Mouse (Mus musculus) liver, postnatal 0 days (tissue): ENCODE measurements around the gene Nnat. TPM values are rescaled to one million over a fixed set of nuclear protein-coding genes. Genes with fewer than 3 reads are reported as not detected.
"Not testable (repeated sequence)": the region's sequence is repeated elsewhere in the genome, so short reads cannot be mapped to it uniquely, and the experiment has no call there.

ENCODE experiments used
- ATAC-seq: fragments of 200-750 bp; cut with Nextera tagmentation; 2 replicates; pipeline ENCODE4 v1.8.0; 2017; ENCODE audit warnings: mild to moderate bottlenecking, moderate library complexity
- DNase-seq: peaks from one replicate; pipeline ENCODE4 v3.0.0-alpha.2; 2016
- H3K27ac ChIP-seq: fragments of 300-500 bp; sonication (generic); 2 replicates; pipeline ENCODE4 v1.5.1; 2014; ENCODE audit warnings: antibody characterized with exemption, moderate library complexity, mild to moderate bottlenecking, low read depth
- H3K27me3 ChIP-seq: fragments of 300-500 bp; sonication (generic); 2 replicates; pipeline ENCODE4 v1.6.1; 2014; ENCODE audit warnings: low read length, control low read depth, mixed read lengths; ENCODE audit not compliant: insufficient read depth
- H3K36me3 ChIP-seq: fragments of 300-500 bp; sonication (generic); replicated peaks from 2 replicates; pipeline ENCODE4 v1.6.1; 2014; ENCODE audit warnings: mild to moderate bottlenecking, control low read depth, low read length, moderate library complexity, mixed read lengths; ENCODE audit not compliant: insufficient read depth
- H3K4me1 ChIP-seq: fragments of 300-500 bp; sonication (generic); 2 replicates; pipeline ENCODE4 v1.6.1; 2014; ENCODE audit warnings: antibody characterized with exemption, mild to moderate bottlenecking, control low read depth; ENCODE audit not compliant: insufficient read depth
- H3K4me2 ChIP-seq: fragments of 300-500 bp; sonication (generic); 2 replicates; pipeline ENCODE4 v1.6.1; 2014; ENCODE audit warnings: low read depth, mild to moderate bottlenecking, low read length, moderate library complexity, mixed read lengths
- H3K4me3 ChIP-seq: fragments of 300-500 bp; sonication (generic); 2 replicates; pipeline ENCODE4 v1.5.1; 2014; ENCODE audit warnings: low read depth, low read length
- H3K9ac ChIP-seq: fragments of 300-500 bp; sonication (generic); replicated peaks from 2 replicates; pipeline ENCODE4 v1.6.1; 2014; ENCODE audit warnings: mild to moderate bottlenecking, moderate library complexity
- H3K9me3 ChIP-seq: fragments of 300-500 bp; sonication (generic); 2 replicates; pipeline ENCODE4 v1.6.1; 2016; ENCODE audit warnings: mild to moderate bottlenecking, control low read depth, low read length, mixed read lengths
- CTCF ChIP-seq: sonication (generic); IDR thresholded peaks from 2 replicates; pipeline ENCODE4 v1.5.1; 2016; ENCODE audit warnings: antibody characterized with exemption, low read depth
- EP300 ChIP-seq: IDR thresholded peaks from 2 replicates; pipeline ENCODE4 v1.6.1; 2016; ENCODE audit warnings: antibody characterized with exemption, low read depth, mild to moderate bottlenecking
- WGBS: fragments of 180-500 bp; shearing (Covaris S2); extraction: QIAGEN DNeasy Blood & Tissue Kit; methylation state at CpG from one replicate; pipeline ENCODE4 v1.1.7; 2014; ENCODE audit not compliant: insufficient replicate concordance; 5-methylcytosine and 5-hydroxymethylcytosine counted together
- polyA plus RNA-seq: library from polyadenylated mRNA; unstranded; fragments of >200 nt; fragmentation: Nextera tagmentation; extraction: Ambion mirVana; gene quantifications from 2 replicates; pipeline ENCODE4 v1.2.1, GENCODE M21; 2015

Nnat gene
- polyA plus RNA-seq, 1 experiment from 2014 or later = 6.6 TPM

- H3K4me3 ChIP-seq = no peak overlapping the region
- no peak for ATAC-seq
- TF ChIP-seq CTCF = no peak
- no peak for TF ChIP-seq EP300
Observed at GRCm38 (mm10) chr2:157572786-157573185, 12.9 kb downstream of the Nnat start.

GRCm38 (mm10) chr2:157585351-157585750 is 25.5 kb downstream of the Nnat start:
- 41% methylated on average over 6 of the region's 7 CpGs for WGBS
- H3K4me3 ChIP-seq, ATAC-seq, H3K9me3 ChIP-seq, H3K9ac ChIP-seq, H3K4me2 ChIP-seq, H3K27me3 ChIP-seq, H3K36me3 ChIP-seq, H3K4me1 ChIP-seq, DNase-seq, H3K27ac ChIP-seq: not testable (repeated sequence)

More at GRCm38 (mm10) chr2:157572786-157573185, 12.9 kb downstream of the Nnat start:
- Histone ChIP-seq H3K4me1 (peaks cover 4% of the 10 kb centered on the region; the same call in 1 of the 2 replicates), H3K27ac (no peak overlapping the region), H3K9me3 (no peaks in the 10 kb centered on the region), H3K9ac (no peak overlapping the region), H3K27me3 (no peaks in the 10 kb centered on the region), H3K36me3 (no peaks in the 10 kb centered on the region), H3K4me2 (no peak overlapping the region)
- 66% methylated on average over 2 of the region's 2 CpGs for WGBS
- no peak for DNase-seq

GRCm38 (mm10) chr2:157596876-157597566 is 37.1 kb downstream of the Nnat start:
- no peak for DNase-seq
- Histone ChIP-seq H3K4me3 (no peak overlapping the region), H3K27ac (no peak overlapping the region), H3K27me3 (no peaks in the 10 kb centered on the region), H3K9me3 (no peaks in the 10 kb centered on the region), H3K4me2 (peak overlapping the region; percentile 7; the same call in 1 of the 2 replicates), H3K4me1 (no peaks in the 10 kb centered on the region), H3K36me3 (no peaks in the 10 kb centered on the region), H3K9ac (no peak overlapping the region)
- ATAC-seq = no peak
- no peak for TF ChIP-seq CTCF
- no peak for TF ChIP-seq EP300
- 49% methylated on average over 22 of the region's 22 CpGs for WGBS

- H3K9me3 ChIP-seq = no peaks in the 10 kb centered on the region
- no peak for TF ChIP-seq EP300
- no peak for TF ChIP-seq CTCF
- no peak overlapping the region for H3K27ac ChIP-seq
- DNase-seq (no peak), ATAC-seq (no peak)
- H3K9ac ChIP-seq = no peak overlapping the region
- no peaks in the 10 kb centered on the region for H3K4me1 ChIP-seq
- no peak overlapping the region for H3K4me3 ChIP-seq
- no peak overlapping the region for H3K4me2 ChIP-seq
- 54% methylated on average over 6 of the region's 6 CpGs for WGBS
- no peaks in the 10 kb centered on the region for H3K27me3 ChIP-seq
- no peaks in the 10 kb centered on the region for H3K36me3 ChIP-seq
Observed at GRCm38 (mm10) chr2:157601435-157601839, 41.6 kb downstream of the Nnat start.

GRCm38 (mm10) chr2:157605025-157605675 is 45.3 kb downstream of the Nnat start:
- no peaks in the 10 kb centered on the region for H3K36me3 ChIP-seq
- H3K4me1 ChIP-seq = no peaks in the 10 kb centered on the region
- H3K4me3 ChIP-seq = no peak overlapping the region
- no peak overlapping the region for H3K27ac ChIP-seq
- H3K4me2 ChIP-seq = no peak overlapping the region
- no peaks in the 10 kb centered on the region for H3K27me3 ChIP-seq
- ATAC-seq (no peak), DNase-seq (peak; percentile 81)
- TF ChIP-seq CTCF (peak; percentile 94), EP300 (no peak)
- no peak overlapping the region for H3K9ac ChIP-seq
- WGBS = 7% methylated on average over 18 of the region's 18 CpGs
- no peaks in the 10 kb centered on the region for H3K9me3 ChIP-seq

GRCm38 (mm10) chr2:157607542-157608236 is 47.8 kb downstream of the Nnat start:
- Histone ChIP-seq H3K27me3 (no peaks in the 10 kb centered on the region), H3K4me1 (no peaks in the 10 kb centered on the region), H3K27ac (no peak overlapping the region), H3K36me3 (no peaks in the 10 kb centered on the region), H3K4me3 (no peak overlapping the region), H3K9ac (no peak overlapping the region), H3K4me2 (no peak overlapping the region), H3K9me3 (no peaks in the 10 kb centered on the region)
- TF ChIP-seq CTCF (no peak), EP300 (no peak)
- 31% methylated on average over 9 of the region's 9 CpGs for WGBS
- ATAC-seq (no peak), DNase-seq (no peak)
